Mouse (Mus musculus) liver, embryonic 14.5 days (tissue): ENCODE measurements around the gene Med27.

ENCODE experiments used
- CTCF ChIP-seq: IDR thresholded peaks from 2 replicates; pipeline ENCODE4 v1.5.1; 2016; ENCODE audit warnings: antibody characterized with exemption, low read depth, control low read depth
- EP300 ChIP-seq: IDR thresholded peaks from 2 replicates; pipeline ENCODE4 v1.6.1; 2016; ENCODE audit warnings: antibody characterized with exemption, low read depth

DNA sequence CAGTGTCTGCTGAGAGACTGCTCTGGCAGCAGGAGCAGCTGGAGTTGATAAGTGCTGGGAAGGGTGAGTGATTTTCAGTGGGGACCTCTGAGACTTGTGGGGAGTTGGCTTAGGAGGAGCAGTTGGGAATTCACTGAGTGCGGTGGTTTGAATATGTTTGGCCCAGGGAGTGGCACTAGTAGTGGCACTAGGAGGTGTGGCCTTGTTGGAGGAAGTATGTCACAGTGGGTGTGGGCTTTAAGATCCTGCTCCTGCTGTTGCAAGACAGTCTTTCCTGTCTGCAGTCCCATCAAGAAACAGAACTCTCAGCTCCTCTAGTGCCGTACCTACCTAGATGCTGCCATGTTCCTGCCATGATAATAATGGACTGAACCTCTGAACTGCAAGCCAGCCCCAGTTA lies 115.2 kb downstream of the Med27 start:
- TF ChIP-seq CTCF: no peak
- no peak for TF ChIP-seq EP300
